Mouse (Mus musculus): ENCODE results near the gene Phldb1.

Gene Phldb1

GRCm38 (mm10) chr9:44708925-44709324 lies 26.1 kb downstream of the Phldb1 start:
- no peak for DNase-seq (ENCODE audit: low read depth)

GRCm38 (mm10) chr9:44708429-44708765 lies 26.6 kb downstream of the Phldb1 start:
- peak; percentile 72 for DNase-seq (ENCODE audit: low read depth)

DNA sequence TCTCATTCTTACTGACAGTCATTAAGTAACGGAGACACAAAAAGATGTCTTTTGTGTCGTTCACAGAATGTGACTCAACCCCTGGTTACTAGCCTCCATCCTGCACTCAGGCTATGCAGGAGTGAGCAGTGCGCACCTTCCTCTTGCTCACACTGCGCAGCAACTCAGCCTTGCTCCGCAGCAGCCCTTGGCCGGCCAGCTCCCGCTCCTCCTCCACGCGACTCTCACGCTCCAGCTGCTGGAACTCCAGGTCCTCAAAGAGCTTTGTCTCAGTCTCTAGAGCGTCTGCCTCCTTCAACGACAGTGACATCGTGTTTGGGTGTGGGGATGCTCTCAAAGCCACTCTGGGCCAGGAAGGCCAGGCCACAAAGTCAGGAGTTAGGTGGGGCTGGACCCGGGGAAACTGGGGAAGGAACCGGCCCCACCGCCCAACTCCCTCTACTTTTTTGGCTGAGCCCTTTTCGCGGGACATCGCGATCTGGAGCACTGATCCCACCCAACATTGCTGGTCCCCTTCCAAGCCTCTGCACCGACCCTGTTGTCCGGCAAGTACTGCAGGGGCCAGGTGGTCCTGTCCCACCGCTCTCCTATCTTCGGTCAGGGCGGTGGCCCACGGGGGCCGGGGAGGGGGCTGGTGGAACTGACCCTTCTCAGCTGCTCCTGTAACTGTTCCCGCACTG lies 27.1 kb downstream of the Phldb1 start:
- DNase-seq (ENCODE audit: low read depth): no peak

DNA sequence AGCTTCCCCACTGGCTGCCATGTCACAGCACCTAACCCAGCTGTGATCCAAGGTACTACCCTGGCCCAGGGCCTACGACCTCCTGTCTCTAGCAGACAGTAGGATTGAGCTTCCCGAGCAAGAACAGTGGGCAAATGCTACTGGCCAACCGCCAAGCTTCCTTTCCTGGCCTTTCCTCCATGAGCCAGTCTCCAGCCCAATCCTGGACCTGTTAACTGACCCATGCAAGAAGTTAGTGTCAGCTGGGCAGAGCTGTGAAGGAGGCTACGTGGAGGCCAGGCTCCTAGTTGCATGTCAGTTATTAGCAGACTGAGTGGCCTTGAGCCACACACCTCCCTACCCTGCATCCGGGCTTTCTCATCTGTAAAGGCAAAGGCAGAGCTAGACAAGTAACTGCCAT lies 35.3 kb downstream of the Phldb1 start:
- DNase-seq (ENCODE audit: low read depth): no peak

- DNase-seq (ENCODE audit: low read depth): no peak
These were observed 35.8 kb downstream of the Phldb1 start for GRCm38 (mm10) chr9:44699196-44699595.

GRCm38 (mm10) chr9:44697866-44698265 lies 37.1 kb downstream of the Phldb1 start:
- DNase-seq (ENCODE audit: low read depth): no peak

GRCm38 (mm10) chr9:44693071-44693470 lies 41.9 kb downstream of the Phldb1 start:
- no peak for DNase-seq (ENCODE audit: low read depth)

DNA sequence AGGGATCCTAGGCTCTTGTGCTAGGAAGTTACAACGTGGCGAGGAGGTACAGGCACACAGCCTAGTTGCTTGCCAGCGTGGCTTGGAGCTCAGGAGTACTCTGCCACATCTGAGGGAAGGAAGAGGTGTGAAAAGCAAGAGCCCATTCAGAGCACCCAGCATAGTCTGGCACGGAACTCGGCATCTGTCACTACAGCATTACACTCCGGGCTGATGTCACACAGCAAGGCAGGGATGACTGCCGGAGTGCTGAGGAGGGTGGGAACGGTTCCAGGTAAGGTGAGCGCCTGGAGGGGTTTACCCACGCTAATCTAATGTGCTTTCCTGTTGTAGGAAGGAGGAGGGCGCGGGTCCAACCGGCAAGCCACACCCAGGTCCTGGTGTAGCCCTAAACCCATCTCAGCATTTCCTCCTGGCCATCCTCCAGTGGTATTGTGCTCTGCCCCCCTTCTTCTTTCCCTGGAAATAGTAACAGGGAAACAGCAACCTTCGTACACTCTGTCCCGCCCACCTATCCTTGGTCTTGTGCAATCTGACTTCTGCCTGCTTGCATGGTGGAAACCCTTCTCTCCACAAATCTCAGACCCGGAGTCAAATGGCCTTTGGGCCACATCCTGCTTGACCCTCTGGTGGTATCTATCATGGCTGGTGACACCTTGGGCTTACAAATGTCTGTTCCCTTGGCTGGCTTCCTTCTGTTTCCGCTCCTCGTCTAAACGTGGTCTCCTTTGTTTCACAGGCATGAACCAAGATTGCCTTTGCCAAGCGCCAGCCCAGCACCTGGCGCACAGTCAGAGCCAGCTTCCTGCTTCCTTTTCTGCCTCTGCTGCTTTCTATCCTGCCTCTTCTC lies 43.1 kb downstream of the Phldb1 start:
- peak; percentile 53 for DNase-seq (ENCODE audit: low read depth)

- DNase-seq (ENCODE audit: low read depth): peak; percentile 89
These were observed 44.4 kb downstream of the Phldb1 start for GRCm38 (mm10) chr9:44690641-44691040.

DNA sequence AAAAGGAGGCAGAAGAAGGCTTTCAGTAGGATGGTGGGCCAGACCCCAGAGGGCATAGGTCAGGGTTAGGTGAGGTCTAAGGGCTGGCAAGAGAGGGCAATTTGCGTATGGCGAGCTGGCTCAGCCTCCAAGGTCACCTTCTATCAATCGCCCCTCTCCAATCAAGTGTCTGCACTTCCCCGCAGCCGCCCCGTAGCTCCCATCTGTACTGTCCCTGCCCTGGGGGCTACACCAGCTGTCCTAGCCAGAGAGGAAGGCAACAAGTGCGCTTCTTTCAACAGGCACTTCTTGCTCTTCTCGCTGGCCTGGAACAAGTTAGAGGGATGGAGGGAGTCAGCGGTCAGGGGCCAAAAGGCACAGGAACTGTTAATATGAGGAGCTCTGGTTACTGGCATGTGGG lies 47.0 kb downstream of the Phldb1 start:
- no peak for DNase-seq (ENCODE audit: low read depth)

DNA sequence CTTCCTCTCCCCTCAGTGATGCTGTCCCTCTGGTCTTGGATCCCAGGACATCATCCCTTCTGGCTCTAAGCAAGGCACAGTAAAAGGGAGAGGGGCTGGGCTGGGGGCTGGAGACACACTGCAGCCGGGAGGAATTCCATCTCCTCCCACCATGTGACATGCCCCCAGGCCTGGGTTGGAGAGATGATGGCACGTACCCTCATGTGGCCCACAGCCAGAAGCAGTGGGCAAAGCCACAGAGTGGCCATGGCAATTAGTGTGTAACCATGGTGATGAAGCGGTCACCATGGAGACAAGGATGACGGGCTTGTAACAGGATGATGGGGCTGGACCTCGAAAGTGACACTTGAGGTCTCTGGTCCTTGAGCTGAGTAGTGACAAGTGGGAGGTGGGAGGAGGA lies 48.4 kb downstream of the Phldb1 start:
- DNase-seq (ENCODE audit: low read depth): no peak

DNA sequence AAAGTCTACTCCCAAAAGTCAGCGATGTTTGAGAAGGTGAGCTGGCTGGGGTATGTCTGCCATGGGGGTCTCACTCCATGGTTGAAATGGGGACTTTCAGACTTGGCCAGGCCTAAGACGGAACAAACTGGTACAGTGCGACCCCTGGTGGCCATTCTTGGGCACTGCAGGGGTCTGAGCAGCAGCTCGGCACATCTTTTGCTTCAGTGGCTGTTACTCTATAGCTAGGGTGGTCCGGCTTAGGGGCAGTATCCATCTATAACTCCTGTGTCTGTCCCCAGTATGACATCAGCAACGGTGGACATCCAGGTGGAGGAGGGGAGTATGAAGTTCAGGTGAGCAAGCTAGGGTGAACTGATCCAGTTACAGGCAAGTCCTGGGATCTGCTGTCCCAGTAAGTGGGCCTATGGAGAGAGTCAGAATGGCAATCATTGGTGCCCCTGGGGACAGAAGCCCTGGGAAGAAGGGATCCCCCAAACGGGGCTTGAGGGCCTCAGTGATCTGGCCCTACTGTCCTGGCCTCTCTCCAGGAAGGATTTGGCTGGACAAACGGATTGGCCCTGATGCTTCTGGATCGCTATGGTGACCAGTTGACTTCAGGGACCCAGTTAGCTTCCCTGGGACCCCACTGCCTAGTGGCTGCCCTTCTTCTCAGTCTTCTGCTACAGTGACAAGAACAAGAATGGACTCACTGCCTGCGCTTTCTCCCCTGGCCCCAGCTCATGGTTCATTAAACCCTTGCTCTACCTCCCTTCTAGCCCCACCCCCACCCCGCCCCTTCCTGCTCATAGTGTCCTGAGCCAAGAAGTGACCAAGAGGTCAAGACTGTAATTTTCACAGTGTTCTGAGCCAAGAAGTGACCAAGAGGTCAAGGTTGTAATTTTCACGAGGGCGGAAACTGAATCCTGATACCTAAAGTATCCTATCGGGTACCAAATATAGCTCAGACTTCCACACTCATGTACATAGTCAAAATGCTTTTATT lies 49.4 kb downstream of the Phldb1 start:
- DNase-seq (ENCODE audit: low read depth): peak; percentile 81

DNA sequence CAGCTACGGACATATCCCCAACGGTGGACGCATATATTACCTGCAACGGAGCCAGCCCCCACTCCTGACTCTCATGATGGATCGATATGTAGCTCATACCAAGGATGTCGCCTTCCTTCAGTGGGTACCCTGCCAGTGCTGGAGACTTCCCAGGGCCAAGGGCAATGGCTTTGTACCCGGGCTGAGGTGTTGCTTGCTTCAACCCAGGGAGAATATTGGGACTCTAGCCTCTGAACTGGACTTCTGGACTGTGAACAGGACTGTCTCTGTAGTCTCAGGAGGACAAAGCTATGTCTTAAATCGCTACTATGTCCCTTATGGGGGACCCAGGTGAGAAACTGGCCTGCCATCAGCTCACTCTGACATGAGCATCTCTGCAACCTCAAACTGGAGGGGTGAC lies 52.0 kb downstream of the Phldb1 start:
- no peak for DNase-seq (ENCODE audit: low read depth)

- DNase-seq (ENCODE audit: low read depth): no peak
These were observed 55.4 kb downstream of the Phldb1 start for GRCm38 (mm10) chr9:44679565-44679964.

DNA sequence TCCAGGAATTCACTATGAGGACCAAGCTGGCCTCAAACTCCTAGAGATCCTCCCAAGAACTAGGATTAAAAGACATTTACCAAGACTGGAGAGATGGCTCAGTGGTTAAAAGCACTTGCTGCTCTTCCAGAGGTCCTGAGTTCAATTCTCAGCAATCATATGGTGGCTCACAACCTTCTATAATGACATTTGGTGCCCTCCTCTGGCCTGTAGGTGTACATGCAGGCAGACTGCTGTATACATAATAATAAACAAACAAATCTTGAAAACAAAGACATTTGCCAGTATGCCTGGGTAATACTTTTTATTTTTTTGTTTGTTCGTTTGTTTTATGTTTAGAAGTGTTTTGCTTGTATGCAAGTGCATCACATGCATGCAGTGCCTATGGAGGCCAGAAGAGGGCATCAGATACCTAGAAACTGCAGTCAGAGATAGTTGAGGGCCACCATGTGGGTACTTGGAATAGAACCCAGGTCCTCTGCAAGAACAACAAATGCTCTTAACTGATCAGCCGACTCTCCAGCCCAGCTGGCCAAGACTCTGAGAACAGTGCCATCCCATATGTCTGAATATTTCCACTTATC lies 56.6 kb downstream of the Phldb1 start:
- peak; percentile 49 for DNase-seq (ENCODE audit: low read depth)

DNA sequence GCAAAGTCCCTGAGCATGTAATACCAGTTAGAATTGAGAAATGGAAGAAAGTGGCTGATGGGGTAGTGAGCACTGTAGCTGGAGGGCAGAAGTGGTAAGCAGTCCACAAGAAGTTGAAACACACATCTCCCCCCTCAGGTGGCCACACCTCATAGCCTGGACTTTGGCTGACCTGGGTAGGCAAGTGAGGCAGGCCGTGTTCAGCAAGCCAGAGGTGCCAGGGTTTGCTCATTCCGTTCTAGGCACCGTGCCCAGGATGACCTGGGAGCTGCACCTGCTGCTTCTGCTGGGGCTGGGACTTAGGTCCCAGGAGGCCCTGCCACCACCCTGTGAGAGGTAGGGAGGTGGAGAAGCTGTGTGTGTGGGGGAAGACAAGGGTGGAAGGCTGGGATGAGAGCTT lies 62.0 kb downstream of the Phldb1 start, which contains the start of gene Treh:
Gene Treh (plus strand): TSS at position 229 of the 400 bp plus-strand sequence.
- DNase-seq (ENCODE audit: low read depth): no peak

DNA sequence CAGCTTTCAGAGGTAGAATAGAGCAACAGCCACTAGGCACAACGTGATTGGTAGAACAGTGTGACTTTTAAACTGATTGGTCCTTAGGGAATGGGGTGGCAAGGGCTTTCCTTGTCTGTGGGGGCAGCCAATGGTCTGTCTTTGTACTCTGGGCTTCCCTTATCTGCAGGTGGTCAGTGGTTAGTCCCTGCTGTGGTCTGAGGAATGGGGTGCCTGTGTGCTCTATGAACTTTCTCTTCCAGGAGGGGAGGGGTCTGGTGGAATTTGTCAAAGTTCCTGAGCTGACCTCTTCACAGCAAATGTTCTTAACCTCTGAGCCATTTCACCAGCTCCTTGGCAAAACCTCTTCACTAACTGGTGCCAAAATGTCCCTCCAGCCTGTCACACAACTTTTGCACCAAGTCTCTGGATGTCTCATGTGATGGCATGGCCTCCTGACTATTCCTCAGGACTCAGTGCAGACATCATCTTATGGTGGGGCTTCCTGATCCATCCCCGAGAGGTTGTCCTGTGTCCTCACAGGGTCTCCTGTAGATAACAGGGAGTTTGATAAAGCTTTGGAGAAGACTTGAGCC lies 62.6 kb downstream of the Phldb1 start:
- DNase-seq (ENCODE audit: low read depth): no peak

- DNase-seq (ENCODE audit: low read depth): no peak
These were observed 63.6 kb downstream of the Phldb1 start for GRCm38 (mm10) chr9:44671416-44671815.

DNA sequence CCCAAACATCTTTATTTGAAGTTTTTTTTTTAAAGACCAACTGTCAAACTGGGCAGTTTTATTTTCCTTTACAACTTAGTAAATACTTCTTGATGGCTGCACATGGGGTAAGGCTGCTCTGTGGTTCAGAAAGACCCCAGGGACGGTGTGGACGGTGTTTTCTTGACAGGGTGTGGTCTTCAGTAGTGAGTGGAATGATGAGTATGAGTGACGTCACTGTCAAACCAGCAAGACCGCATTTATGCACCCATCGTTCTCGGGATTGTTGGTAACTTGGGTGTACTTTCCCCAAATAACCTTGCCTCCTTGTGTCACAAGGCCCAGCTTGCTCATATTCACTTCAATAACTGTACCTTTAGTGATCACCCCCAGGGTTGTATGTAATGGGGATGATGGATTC lies 71.3 kb downstream of the Phldb1 start:
- no peak for DNase-seq (ENCODE audit: low read depth)

GRCm38 (mm10) chr9:44655098-44656066 lies 79.6 kb downstream of the Phldb1 start:
- peak; percentile 84 for DNase-seq (ENCODE audit: low read depth)
